Mouse (Mus musculus) neutrophil, adult 5-6 weeks (primary cell): ENCODE measurements around the gene Cand1. TPM values are rescaled to one million over a fixed set of nuclear protein-coding genes. Genes with fewer than 3 reads are reported as not detected.

Source experiments
- ATAC-seq: fragments of 151-379, 151-347 bp; 2 replicates; pipeline ENCODE4 v1.8.0; 2017; ENCODE audit warnings: mild to moderate bottlenecking, moderate TSS enrichment; ENCODE audit not compliant: insufficient number of reproducible peaks, poor library complexity, low FRiP score, severe bottlenecking; ENCODE audit errors: extremely low read depth
- total RNA-seq: library from RNA; stranded (forward); fragments of 200-1000 nt; gene quantifications from 2 replicates; pipeline ENCODE4 v1.2.3, GENCODE M21; 2017

The Cand1 gene
- total RNA-seq, 1 experiment from 2014 or later: 28.5 TPM

GRCm38 (mm10) chr10:119149261-119149660, 90.6 kb downstream of the Cand1 start:
- no peak for ATAC-seq

Other genes with a start within 250 kb of the Cand1 start
- gene Grip1, start 213.8 kb upstream of the Cand1 start, total RNA-seq: not detected in 2 replicates